Mouse (Mus musculus) Patski (cell line): Measurements from ENCODE around the gene Rap1gap. TPM values are rescaled to one million over a fixed set of nuclear protein-coding genes. Genes with fewer than 3 reads are reported as not detected.
A peak's percentile ranks its signal among the peaks of the same experiment; 100 is the strongest.

ENCODE experiments used
- ATAC-seq: fragments of 100-300 bp; one replicate; pipeline ENCODE4 v1.8.0; 2021
- CTCF ChIA-PET: fragments of 350-600 bp; sonication (Branson Sonifier 250); formaldehyde crosslinking; loops from one replicate; lab custom pipeline; 2022; ENCODE audit warnings: inconsistent platforms; lab: Charles Lee
- POLR2A ChIA-PET: fragments of 350-600 bp; sonication (Branson Sonifier 250); formaldehyde crosslinking; loops from one replicate; lab custom pipeline; 2022; ENCODE audit warnings: antibody characterized with exemption, inconsistent platforms; lab: Charles Lee
- DNase-seq: peaks from one replicate; pipeline ENCODE4 v3.0.0-alpha.2; 2011; ENCODE audit warnings: low read depth, low spot score
- H3K27me3 ChIP-seq: fragments of 371-371 bp; one replicate; pipeline ENCODE4 v1.5.1; 2021
- CTCF ChIP-seq: fragments of 100-300 bp; IDR thresholded peaks from one replicate; pipeline ENCODE4 v1.5.1; 2021
- in situ Hi-C: fragments of 300-500 bp; cut with MboI; formaldehyde crosslinking; loops from 3 replicates; pipeline ENCODE4 v1.11.1; 2018; ENCODE audit warnings: low pct_unique_long_range_greater_than_20kb, mixed read lengths
- polyA plus RNA-seq: library from polyadenylated mRNA; unstranded; gene quantifications from one replicate; pipeline ENCODE4 v1.2.3, GENCODE M21; 2021

Rap1gap gene
- polyA plus RNA-seq, 1 experiment from 2014 or later, result 48.4 TPM

- ChIA-PET POLR2A (no interaction called here), CTCF (no interaction called here)
- H3K27me3 ChIP-seq, result no peaks in the 10 kb centered on the region
- ATAC-seq (no peak), DNase-seq (no peak)
- no peak for TF ChIP-seq CTCF
- in situ Hi-C loops, result no loop called here
These were observed 3.0 kb upstream of the Rap1gap start for GRCm38 (mm10) chr4:137661547-137661946.

GRCm38 (mm10) chr4:137663491-137663890, 1.0 kb upstream of the Rap1gap start:
- ChIA-PET CTCF (no interaction called here), POLR2A (no interaction called here)
- ATAC-seq (no peak), DNase-seq (no peak)
- in situ Hi-C loops, result no loop called here
- H3K27me3 ChIP-seq, result no peaks in the 10 kb centered on the region
- no peak for TF ChIP-seq CTCF

- ATAC-seq (no peak), DNase-seq (no peak)
- ChIA-PET POLR2A (no interaction called here), CTCF (no interaction called here)
- in situ Hi-C loops, result no loop called here
- no peak for TF ChIP-seq CTCF
- no peaks in the 10 kb centered on the region for H3K27me3 ChIP-seq
These were observed 602 bp downstream of the Rap1gap start for GRCm38 (mm10) chr4:137664980-137665675.

- in situ Hi-C loops, result no loop called here
- DNase-seq (no peak), ATAC-seq (no peak)
- no peak for TF ChIP-seq CTCF
- CTCF ChIA-PET, result no interaction called here
- no peaks in the 10 kb centered on the region for H3K27me3 ChIP-seq
- POLR2A ChIA-PET, result no interaction called here
These were observed 1.3 kb downstream of the Rap1gap start for GRCm38 (mm10) chr4:137665791-137666190.

- DNase-seq (no peak), ATAC-seq (no peak)
- no peaks in the 10 kb centered on the region for H3K27me3 ChIP-seq
- TF ChIP-seq CTCF, result no peak
- CTCF ChIA-PET, result no interaction called here
- POLR2A ChIA-PET, result no interaction called here
- in situ Hi-C loops, result no loop called here
These were observed 1.9 kb downstream of the Rap1gap start for GRCm38 (mm10) chr4:137666283-137666957.

GRCm38 (mm10) chr4:137666958-137667345, 2.4 kb downstream of the Rap1gap start:
- ChIA-PET CTCF (no interaction called here), POLR2A (no interaction called here)
- TF ChIP-seq CTCF, result no peak
- in situ Hi-C loops, result no loop called here
- no peaks in the 10 kb centered on the region for H3K27me3 ChIP-seq
- ATAC-seq (no peak), DNase-seq (no peak)

- H3K27me3 ChIP-seq, result no peaks in the 10 kb centered on the region
- ATAC-seq (no peak), DNase-seq (no peak)
- POLR2A ChIA-PET, result no interaction called here
- no peak for TF ChIP-seq CTCF
- in situ Hi-C loops, result no loop called here
- CTCF ChIA-PET, result interaction anchor here (0.7 kb wide), 1 partner anchor 56 kb away, joined by 3 read pairs; no protein-coding TSS in a partner anchor
These were observed 3.2 kb downstream of the Rap1gap start for GRCm38 (mm10) chr4:137667747-137668146.

DNA sequence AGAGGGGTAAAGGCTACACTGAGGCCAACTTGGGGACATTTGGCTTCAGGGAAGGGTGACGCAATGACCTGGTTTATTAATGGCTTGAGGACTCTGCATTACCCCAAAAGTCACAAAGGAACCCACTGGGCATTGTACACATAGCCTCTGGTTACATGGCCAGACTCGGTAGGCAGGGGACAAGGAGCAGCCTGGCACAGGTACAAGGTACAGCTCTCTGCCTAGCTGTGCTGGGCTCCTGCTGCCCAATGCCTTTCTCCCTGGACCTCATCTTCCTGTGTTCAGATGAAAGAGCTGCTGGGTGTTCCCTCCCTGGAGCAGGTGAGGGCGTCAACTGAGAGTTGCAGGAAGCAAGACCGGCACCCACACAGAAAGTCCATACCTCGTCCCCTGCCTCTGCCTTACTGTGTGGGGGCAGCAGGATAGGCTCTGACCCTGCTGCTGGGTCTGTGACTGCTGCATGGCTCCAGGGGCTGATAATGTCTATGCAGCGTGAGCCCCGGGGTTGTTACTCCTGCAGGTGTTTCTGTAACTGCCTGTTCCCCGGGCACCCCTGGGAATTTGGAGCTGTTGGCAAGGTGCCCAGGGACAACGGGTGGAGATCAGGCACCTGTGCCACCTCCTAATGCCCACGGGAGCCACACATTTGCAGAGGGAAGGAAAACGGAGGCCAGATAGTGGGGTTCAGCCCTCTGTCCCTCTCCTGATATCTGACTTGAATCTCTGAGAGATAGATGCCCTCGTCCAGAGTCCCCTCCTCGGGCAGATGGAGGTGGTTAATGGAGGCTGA, 7.4 kb downstream of the Rap1gap start:
- in situ Hi-C loops, result loop anchor here (10.0 kb wide), 1 partner anchor 123 kb away; the partner anchor contains the start of gene Alpl
- ATAC-seq (no peak), DNase-seq (no peak)
- POLR2A ChIA-PET, result no interaction called here
- no peaks in the 10 kb centered on the region for H3K27me3 ChIP-seq
- CTCF ChIA-PET, result no interaction called here
- no peak for TF ChIP-seq CTCF

DNA sequence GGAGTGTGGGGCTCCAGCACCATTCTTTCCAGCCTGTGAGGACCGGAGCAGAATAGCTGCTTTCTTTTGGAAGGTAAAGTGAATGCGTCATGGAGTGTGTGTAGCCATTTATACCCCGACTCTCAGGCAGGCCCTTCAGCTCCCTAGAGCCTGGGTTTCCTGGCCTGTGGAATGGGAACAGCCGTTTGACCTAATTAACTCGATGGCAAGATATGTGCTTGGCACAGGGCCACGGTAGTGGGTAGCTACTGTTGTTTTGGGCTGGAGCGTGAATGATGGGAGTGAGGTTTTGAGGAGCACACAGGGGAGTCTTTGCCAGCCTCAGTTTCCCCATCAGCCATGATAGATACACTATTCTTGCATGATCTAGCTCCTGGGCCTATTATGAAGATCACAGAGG, 11.0 kb downstream of the Rap1gap start:
- in situ Hi-C loops, result loop anchor here (5.0 to 10.0 kb wide), 2 partner anchors 119 to 162 kb away; partner anchors contain the start of gene Alpl
- ATAC-seq (no peak), DNase-seq (no peak)
- ChIA-PET POLR2A (no interaction called here), CTCF (interaction anchor here (1.3 to 2.0 kb wide), 4 partner anchors 11 to 50 kb away, joined by 3 to 9 read pairs (median 4); no protein-coding TSS in a partner anchor)
- no peaks in the 10 kb centered on the region for H3K27me3 ChIP-seq
- TF ChIP-seq CTCF, result no peak

- CTCF ChIA-PET, result interaction anchor here (0.8 to 2.0 kb wide), 6 partner anchors 10 to 159 kb away, joined by 3 to 9 read pairs (median 3); no protein-coding TSS in a partner anchor
- in situ Hi-C loops, result loop anchor here (5.0 to 10.0 kb wide), 2 partner anchors 119 to 161 kb away; partner anchors contain the start of gene Alpl
- DNase-seq (peak; percentile 24), ATAC-seq (no peak)
- TF ChIP-seq CTCF, result no peak
- POLR2A ChIA-PET, result no interaction called here
- no peaks in the 10 kb centered on the region for H3K27me3 ChIP-seq
These were observed 11.5 kb downstream of the Rap1gap start for GRCm38 (mm10) chr4:137676057-137676456.
